Mouse (Mus musculus): ENCODE measurements at regions not wholly inside any gene's neighbourhood (a gene's known extent, or its start where the extent isn't known, plus 50 kb on each side); places are given as distances from the start of the nearest gene placed in this dataset.

DNA sequence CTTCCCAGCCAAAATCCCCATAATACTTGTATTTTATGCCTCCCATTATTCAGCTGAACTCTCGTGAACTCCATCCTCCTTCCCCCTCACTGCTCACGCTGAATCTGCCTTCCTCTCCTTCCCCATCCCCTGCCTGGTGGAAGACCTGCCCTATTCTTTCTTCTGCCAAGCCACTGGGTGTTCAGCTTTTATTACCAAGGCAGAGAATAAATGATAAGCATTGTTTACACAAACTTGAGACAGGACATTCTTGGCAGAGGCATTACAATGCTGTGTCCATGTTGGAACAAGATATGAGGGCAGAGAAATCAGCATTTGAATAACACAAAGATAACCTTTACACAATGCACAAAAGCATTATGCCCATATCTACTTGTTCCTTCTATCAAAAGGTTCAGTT lies 80.2 kb downstream of the Dhrs2 start:
- no peak for DNase-seq (ENCODE audit: low spot score in 2 of 2)

DNA sequence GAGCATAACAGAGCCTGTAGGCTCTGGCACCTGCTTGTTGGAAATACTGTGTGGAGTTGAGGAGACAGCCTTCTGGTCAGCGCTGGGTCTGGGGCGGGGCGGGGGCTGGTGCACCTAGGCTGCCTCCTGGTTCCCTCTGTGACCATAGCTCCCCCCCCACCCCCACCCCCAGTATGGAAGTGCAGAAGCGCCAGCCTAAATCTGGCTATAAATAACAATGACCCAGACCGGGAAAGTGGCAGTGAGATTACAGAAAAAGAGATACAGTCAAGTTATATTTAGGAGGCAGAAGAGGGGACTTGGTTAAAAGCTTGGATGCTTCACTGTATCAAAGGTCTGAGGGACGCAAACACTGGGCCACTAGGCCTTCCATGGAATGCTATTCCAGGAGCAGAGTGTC lies 91.8 kb downstream of the Dhrs2 start:
- no peak for DNase-seq (ENCODE audit: low spot score in 2 of 2)

DNA sequence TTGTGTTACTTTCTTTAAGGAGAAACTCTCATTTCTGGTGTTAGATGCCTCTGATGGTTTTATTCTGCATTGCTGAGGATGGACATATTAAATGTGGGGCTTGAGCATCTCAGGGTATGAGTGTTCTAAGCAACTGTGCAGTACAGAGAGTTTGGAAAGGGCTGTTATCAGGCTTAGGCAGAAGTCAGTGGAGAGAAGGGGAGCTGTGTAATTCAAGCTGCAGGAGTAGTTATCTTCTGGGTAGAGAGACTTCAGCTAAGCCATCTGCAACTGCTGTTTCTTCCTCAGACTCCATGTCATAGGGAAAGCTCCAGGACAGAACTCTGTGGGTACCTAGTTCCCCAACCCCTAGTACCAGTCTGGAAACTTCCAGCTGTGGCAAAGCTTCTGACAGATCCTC lies 102.1 kb downstream of the Dhrs2 start:
- no peak for DNase-seq (ENCODE audit: low spot score in 2 of 2)

DNA sequence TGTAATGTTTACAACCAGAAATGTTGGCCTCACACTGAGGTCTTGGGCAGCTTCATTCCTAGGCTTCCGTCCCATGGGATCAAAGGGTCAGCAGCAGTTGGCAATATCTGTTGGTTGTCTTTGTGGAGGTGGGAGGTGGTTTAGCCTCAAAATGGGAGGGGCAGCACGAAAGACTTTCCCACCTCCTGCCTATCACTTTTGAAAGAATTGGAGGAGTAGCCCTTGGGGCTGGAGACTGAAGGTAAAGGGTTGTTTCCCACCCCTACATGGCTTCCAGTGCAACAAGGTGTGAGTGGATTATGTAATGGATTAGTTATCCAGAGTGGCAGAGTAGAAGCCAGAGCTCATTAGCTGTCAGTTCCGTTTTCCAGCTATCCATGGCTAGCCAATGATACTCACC lies 102.5 kb downstream of the Dhrs2 start:
- no peak for DNase-seq (ENCODE audit: low spot score in 2 of 2)

DNA sequence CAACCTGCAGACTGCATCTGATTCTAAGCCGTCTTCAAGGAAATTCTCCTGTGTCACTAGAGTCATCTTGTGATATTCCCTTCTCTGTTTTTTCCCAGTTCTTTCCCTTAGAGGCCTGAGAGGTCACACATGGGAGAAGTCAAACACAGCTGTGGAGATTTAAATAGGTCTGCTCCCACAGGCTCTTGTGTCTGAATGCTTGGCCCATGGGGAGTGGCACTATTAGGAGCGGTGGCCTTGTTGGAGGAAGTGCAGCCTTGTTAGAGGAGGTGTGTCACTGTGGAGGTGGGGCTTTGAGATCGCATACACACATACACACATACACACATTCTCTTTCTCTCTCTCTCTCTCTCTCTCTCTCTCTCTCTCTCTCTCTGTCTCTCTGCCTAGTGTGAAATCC lies 112.0 kb downstream of the Dhrs2 start:
- DNase-seq (ENCODE audit: low spot score in 2 of 2): no peak

DNA sequence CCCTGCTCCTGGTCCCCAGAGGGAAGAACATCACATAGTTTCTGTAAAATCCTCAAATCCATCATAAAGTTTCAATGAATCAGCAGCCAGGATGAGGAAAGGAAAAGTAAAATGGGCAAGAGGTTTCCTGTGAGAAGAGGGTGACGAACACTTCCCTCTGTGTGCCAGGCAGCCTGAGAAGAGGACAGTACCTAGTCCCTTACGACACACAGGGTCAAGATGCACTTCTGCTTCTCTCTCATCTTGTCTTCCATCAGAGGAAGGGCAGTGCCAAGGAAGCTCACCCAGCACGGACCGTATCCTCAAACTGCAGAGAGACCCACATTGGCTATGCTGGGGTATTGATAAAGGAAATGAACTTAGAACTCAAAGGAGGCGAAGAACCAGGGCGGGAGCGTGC lies 112.5 kb downstream of the Dhrs2 start:
- DNase-seq (ENCODE audit: low spot score in 2 of 2): no peak

DNA sequence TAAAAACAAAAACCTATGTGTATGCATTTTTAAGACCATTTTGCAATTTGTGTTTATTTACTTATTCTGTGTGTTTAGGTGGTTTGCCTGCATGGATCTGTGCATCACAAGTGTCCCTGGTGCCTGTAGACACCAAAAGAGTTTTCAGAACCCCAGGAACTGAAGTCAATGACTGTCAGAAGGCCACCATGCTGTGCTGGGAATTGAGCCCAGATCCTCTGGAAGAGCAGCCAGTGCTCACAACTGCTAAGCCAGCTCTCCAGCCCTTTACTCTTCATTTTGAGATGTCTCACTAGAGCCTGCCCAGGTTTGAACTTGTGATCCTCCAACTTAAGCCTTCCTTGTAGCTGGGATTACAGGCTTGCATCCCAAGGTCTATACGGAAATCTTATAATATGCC lies 113.8 kb downstream of the Dhrs2 start:
- no peak for DNase-seq (ENCODE audit: low spot score in 2 of 2)

DNA sequence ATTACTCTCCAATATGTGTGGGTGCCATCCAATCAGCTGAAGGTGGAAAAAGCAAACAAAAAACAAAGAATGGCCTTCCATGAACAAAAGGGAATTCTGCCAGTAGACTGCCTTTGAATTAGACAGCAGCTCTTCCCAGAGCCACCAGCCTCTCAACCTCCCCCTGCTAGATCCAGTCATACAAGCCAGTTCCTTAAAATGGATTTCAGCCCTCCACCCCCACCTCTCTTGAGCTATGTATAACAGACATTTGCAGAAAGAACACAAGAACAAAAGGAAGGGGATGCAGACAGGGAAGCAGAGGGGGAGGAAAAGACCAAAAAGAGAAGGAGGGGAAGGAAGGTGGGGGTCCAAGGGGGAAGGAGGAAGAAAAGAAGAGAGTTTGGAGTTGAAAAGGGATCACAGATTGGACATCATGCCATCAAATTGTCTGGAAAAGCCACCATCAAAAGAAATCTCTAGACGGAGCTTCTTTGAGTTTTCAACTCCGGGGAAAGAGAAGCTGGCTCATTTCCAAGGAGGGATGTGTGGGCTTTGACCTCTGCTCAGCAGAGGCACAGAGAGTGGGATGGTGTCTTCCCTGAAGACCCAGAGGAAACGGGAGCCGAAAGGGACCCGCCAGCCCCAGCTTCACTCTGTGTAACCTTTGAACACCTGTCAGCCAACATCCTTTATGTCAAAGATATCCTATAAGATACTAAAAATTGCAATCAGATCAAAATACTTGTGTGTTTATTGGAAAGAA lies 114.8 kb downstream of the Dhrs2 start:
- peak; percentile 15 to 34 for DNase-seq (ENCODE audit: low spot score in 2 of 2)

DNA sequence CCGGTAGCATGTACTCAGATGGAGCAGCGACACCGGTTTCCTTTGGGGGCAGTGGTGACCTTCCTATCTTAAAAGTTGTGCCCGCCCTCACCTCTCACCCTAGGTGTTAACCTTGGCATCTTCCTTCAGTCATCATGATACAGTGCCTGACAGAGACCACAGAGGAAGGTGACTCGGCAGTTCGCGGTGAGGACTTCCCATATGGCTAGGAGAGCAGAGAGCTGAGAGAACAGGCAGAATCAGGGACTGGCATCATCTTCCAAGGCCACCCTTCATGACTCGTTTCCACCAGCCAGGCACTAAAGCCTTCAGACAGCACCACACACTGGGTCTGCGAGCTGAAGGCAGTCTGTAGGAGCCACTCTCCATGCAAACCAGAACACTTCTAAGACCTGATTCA lies 116.2 kb downstream of the Dhrs2 start:
- no peak for DNase-seq (ENCODE audit: low spot score in 2 of 2)

DNA sequence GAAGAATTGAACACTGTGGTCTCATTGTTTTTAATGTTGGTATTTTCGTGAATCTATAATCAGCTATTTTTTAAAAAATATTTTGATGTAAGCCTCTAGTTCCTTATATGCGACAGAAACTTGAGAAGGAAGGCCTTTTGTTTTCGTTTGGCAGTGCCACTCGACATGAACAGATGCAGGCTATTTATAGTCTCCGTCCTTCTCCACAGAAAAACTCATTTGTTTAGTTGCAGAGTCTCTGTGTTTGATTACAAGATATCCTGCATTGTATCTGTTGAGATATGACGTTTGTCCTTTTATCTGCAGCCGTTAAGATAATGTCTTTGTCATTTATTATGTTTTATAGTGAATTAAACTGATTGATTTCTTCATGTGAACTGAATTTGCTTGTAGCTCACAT lies 116.7 kb downstream of the Dhrs2 start:
- DNase-seq (ENCODE audit: low spot score in 2 of 2): no peak

DNA sequence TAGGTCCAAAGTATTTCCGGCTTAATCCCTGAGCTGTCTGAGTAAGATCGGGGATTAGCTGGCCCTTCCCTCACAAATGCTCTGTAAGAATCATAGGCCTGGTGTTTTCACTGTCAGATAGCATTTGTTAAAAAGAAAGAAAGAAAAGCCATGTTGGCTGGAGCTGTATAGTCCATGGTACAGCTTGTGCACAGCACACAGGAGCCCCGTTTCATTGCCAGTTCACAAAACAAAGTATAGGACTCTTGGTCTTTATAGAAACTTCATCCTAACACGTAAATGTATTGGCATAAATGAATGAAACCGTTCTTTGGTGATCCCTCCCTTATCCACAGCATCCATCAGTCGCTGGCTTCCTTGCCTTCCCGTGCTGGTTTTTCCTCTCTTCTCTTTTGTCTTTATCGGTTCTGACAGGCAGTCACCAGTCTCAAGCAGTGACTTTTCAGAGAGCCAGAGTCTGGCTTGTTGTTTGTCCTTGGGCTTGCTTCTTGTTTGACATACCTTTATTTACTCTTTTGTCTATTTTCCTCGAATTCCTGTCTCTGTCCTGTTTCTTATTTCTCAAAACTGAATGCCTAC lies 117.3 kb downstream of the Dhrs2 start:
- DNase-seq (ENCODE audit: low spot score in 2 of 2): no peak

DNA sequence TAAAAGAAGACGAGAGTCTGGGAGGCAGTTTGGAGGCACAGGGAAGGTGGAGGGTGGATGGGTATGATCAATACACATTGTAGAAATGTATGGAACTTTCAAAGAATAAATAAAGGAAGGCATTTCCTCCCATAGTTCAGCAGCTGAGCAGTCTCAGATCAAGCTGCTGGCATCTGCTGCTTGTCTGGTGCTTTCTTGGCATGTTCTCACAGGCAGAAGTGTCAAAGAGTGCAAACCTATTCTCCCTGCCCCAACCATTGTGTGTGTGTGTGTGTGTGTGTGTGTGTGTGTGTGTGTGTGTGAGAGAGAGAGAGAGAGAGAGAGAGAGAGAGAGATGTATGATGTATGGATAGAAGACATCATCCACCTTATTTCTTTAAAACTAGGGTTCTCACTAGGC lies 121.5 kb downstream of the Dhrs2 start:
- no peak for DNase-seq (ENCODE audit: low spot score in 2 of 2)

DNA sequence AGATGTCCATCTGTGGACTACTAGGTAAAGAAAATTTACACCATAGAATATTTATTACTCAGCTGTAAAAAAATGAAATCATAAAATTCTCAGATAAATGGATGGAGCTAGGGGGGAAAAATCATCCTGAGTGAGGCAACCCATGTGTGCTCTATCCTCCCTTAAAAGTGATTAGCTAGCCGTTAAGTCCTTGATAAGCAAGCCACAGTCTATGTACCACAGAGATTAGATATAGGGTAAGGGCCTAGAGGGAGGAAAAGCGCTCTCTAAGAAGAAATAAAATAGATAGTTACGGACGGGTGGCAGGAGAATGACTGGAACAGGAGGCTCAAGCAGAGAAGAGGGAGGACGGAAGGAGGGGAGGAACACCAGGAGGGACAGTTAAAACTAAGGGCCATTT lies 122.1 kb downstream of the Dhrs2 start:
- no peak for DNase-seq (ENCODE audit: low spot score in 2 of 2)

DNA sequence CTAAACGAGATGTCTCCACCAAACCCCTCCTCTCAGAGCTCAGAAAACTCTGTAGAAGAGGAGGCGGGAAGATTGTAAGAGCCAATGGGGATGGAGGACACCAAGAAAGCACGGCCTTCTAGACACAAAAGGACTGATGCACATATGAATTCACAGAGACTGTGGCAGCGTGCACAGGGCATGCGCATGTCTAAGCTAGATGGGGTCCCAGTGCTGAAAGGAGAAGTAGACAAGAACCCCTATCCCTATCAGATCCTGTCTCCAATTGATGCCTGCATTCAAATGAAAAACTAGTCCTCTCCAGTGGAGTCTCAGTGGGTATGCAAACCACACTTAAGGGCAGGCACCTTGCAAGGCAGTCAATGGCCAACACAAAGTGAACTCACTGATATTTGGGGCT lies 123.3 kb downstream of the Dhrs2 start:
- DNase-seq (ENCODE audit: low spot score in 2 of 2): no peak

DNA sequence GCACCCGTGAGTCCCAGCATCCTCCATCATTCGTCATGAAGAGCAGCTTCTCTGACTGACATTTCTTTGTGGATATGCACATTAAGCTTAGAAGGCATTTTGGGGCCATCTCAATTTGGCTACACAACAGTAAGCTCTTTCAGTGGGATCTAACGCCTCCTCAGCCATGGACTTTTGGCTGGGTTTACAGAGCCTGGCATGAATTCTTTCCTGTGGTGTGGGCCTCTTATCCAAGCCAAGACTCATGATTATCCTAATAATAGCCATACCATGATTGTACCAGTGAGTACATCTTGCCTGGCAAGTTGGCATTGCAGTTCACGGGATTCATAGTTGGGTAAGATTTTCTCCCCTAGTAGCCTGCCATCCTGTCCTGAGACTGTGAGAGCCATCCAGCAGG lies 126.3 kb downstream of the Dhrs2 start:
- DNase-seq (ENCODE audit: low spot score in 2 of 2): no peak

DNA sequence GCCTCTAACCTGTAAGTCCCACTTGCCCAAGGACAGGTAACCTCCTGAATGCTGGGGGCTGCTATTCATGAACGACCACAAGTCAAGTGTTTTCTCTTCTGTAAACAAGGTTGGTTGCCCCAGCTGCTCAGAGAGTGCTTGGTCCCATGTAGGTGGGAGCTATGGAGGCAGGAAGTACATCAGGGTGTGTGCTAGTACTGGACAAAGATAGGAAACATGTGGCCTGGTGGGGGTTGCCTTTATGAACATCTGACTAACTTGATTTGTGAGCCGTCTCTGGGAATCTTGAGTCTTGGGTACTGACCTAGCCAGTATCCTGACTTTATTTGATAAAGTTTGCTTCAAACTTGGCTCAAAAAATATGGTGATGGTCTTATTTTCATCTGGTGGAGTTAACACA lies 121.3 kb upstream of the Dhrs4 start:
- no peak for DNase-seq (ENCODE audit: low spot score in 2 of 2)

DNA sequence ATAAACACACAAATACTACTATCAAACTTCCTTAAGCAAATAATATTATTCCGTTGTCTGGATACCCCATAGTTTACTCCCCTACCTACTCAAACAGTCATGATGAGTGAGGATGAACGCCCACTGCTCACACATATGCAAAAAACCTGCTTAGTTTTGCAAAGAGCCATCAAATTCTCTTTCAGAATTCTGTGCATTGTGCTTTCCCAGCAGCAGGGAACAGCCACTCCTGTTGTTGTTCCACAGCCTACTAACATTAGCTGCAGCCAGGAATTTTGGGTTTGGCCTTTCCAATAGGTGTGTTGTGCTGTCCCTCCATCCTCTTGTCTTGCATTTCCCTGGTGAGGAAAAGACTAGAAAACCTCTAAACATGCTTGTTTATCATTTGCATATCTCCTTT lies 120.1 kb upstream of the Dhrs4 start:
- DNase-seq (ENCODE audit: low spot score in 2 of 2): no peak

DNA sequence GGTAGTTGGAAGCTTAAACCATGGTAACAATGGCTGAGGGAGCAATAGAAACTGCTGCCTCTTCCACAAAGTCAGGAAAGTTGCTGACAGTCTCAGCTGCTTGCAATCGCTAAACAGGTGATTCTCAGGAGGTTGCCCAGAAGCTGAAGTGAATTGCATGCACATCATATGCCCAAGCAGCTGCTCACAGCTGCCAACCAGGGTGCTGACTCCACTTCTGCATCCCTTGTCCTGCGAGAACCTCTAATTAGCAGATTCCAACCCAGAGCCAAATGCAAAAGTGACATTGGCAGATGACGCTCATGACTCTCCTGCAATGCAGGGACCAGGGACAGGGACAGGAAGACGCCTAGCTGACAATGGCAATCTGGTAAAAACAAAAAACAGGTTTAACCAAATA lies 116.2 kb upstream of the Dhrs4 start:
- no peak for DNase-seq (ENCODE audit: low spot score in 2 of 2)

DNA sequence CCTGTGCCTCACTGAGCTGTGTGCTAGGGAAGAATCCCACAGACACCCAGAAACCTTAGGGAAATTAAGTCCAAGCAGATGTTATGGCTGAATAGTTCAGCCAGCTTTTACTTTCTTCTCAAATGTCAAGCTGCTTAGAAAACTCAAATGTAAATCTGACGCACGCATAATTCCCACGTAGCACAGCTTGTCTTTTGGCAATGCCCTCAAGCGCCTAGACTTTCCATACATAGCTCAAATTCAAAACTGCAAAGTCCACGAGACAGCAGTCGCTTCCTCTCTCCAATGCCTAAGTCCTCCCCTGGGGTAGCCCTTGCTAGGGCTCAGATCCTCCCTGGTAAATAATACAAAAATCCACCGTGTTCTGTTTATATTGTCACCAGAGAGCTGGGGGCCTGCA lies 115.8 kb upstream of the Dhrs4 start:
- DNase-seq (ENCODE audit: low spot score in 2 of 2): no peak

DNA sequence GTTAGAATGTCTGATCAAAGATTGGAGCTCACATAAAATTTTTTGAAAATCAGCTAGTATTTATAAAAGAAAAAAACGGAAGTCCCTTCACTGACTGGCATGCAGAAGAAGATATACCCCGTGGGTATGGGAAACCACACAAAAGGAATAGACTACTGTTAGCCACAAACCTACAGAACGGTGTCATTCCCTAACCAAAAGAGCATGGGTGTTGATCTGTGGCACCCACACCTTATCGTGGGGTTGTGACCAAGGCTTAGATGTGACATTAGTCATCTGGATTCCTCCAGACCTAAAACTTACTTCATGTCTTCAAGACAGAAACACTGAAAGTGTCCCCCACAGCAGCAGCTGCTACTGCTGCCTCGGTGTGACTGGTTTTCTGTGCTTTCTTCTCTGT lies 108.2 kb upstream of the Dhrs4 start:
- DNase-seq (ENCODE audit: low spot score in 2 of 2): no peak

DNA sequence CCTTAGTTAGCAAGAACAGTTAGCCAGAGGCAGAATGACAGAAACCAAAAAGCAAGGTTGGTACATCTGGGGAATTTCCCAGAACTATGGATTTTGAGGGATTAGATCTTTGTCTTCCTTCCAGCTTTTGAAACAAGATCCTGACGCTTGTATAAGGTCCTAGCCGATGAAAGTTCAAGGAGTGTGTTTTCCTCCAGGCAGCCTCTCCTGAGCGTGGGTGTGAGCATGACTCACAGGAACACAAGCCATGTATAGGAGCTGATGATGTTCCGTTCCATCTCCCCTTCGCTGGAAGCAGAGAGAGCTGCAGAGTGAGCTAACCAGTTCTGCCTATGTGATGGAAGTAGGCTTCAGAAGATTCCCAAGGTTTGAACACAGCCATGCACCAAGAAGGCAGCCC lies 105.6 kb upstream of the Dhrs4 start:
- DNase-seq (ENCODE audit: low spot score in 2 of 2): peak; percentile 28 to 30

DNA sequence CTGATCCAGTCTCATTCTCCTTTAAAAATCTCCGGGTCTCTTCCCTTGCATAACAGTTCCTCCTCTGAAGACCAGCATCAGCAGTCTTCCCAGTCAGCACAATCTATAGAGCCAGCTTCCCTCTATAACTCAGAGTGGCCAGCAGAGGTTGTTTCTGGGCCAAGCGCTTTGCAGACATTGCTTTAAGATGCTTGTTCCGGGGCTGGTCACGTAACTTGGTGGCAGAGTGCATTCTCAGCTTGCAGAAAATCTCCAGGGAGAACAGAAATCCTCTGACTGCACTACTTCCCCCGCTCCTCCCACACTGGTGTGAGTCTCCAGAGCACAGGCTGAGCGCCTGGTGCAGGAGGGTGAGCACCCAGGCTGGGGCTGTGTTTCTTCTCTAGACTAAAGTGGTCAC lies 91.8 kb upstream of the Dhrs4 start:
- DNase-seq (ENCODE audit: low spot score in 2 of 2): peak; percentile 59 to 61

DNA sequence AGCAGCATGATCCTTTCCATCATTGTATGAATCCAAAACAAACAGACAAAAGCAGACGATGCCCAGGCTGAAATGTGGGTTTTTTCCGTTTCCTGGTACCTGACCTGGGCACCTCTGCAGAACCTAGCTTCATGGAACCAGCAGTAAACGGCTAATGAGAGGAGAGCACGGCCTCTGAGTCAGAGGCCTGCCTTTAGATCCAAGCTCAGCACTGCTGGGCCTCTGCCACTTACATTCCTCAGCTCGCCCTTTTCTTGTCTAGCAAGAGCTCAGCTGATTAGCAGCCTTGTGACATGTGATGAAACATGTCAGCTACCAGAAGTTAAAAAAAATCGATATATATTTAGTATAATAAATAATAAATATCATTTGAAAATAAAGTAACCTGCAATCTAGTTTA lies 91.2 kb upstream of the Dhrs4 start:
- DNase-seq (ENCODE audit: low spot score in 2 of 2): no peak

DNA sequence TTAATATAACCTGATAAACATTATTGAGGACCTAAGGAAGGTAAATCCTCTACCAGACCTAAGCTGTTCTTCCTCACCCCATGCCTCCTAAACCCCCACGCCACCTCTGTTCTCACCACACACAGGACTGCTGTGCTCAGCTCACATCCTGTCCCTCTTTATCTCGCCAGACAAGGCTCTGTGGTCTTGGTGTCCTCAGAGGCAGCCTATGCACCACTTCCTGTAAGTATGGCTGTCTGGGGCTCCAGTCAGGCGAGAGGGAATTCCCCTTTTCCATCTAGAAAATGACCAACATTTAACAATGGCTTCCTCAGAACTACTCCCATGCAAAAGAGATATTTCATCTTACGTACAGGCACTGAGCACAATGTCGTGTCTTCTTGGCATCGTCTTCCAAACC lies 86.2 kb upstream of the Dhrs4 start:
- no peak for DNase-seq (ENCODE audit: low spot score in 2 of 2)

All from frontal cortex, postnatal 36 days (tissue).